Mouse (Mus musculus) activated CD4-positive, CD25-positive, alpha-beta regulatory T cell, adult 4 months (primary cell): ENCODE measurements around the gene Tmem161a. TPM values are rescaled to one million over a fixed set of nuclear protein-coding genes. Genes with fewer than 3 reads are reported as not detected.

Source experiments
- ATAC-seq: one replicate; pipeline ENCODE4 v1.8.0; 2017
- polyA plus RNA-seq, 2 experiments: library from polyadenylated mRNA; unstranded; fragments of 100-300 nt; shearing (Covaris generic); gene quantifications; one replicate each; pipeline ENCODE4 v1.2.1; 2017

The Tmem161a gene
- polyA plus RNA-seq, 2 experiments from 2014 or later = 17.4 to 27.3 TPM

DNA sequence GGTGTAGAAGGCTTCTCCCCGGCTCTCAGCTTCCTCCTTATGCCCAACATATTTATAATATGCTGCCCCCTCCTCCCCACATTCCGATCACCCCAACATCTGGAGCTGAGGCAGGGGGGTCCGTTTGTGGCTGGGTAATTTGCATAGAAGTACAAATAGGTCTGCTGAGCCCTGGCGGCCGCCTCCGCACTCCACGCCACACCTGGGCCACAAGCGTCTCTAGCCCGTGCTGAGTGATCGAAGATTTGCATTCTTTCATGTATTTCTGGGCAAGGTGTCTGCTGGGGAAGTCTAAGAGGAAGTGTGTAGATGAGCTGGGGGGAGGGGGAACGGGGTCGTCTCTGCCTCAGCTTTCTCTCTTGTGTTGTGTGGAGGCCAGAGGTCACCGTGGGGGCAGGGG is 12.1 kb upstream of the Tmem161a start:
- ATAC-seq = peak; percentile 50

- no peak for ATAC-seq
Measured at GRCm38 (mm10) chr8:70163316-70163715, 8.8 kb upstream of the Tmem161a start.

DNA sequence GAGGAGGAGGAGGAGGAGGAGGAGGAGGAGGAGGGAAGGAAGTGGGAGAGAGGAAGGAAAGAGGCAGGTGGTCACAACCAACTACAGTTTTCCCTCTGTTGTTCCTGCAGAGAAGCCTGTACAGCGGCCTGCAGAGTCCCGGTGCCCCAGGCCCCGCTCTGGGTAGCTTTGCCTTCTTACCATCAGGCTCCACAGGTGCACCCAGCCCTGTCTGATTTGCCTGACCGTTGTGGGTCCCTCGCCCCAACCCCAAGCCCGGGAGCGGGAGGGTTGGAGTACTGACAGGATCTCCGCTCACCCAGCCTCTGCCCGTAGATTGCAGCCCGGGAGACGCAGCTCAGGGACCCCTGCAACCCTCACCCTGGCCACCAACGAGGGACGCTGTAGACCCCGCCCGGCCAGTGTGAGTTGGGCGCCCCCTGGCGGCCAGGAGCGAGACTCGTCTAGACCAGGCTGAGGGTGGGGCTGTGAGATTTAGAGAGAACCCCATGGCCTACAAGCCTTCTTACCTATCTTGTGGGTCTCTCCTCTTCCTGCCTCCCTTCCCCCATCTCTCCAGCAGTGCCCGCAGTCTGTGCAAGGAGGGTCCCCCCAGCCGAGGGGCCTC is 5.5 kb upstream of the Tmem161a start:
- ATAC-seq = peak; percentile 75

- ATAC-seq = no peak
Measured at GRCm38 (mm10) chr8:70170116-70170515, 2.0 kb upstream of the Tmem161a start.

GRCm38 (mm10) chr8:70170748-70171147 is 1.4 kb upstream of the Tmem161a start:
- ATAC-seq = no peak

GRCm38 (mm10) chr8:70171240-70171639 is 916 bp upstream of the Tmem161a start:
- no peak for ATAC-seq

DNA sequence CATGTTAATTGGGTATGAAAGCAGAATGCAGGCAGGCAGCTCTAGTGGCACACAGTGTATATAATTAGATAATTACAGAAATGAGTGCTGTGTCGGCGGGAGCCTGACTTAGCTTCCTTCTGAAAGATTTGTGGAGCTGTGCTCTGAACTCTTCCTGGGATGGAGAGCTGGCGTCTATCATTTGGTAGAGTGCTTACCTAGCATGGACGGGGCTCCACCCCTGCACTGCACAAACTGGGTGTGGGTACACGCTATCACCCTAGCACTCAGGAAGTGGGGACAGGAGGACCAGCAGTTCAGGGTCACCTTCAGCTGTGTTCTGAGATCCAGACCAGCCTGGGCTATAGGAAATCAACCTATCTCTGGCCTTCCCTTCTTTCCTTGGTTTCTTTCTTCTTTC is 1.2 kb downstream of the Tmem161a start:
- no peak for ATAC-seq

DNA sequence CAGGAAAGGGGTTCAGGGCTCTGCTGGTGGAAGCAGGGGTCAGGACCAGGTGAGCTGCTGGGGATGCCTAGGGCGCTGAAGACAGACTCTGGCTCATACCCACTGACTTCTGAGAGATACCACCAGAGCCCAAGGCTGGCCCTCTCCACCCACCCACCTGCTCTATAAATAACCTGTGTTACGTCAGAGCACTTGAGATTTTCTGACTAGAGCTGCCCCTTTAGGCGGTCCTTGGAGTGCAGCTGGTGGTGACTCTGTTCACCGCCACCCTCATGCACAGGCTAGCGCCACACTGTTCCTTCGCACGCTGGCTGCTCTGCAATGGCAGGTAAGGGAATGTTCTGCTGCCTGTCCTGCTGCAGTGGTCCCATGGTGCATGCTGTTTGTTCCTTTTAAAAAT is 1.9 kb downstream of the Tmem161a start:
- ATAC-seq = no peak

DNA sequence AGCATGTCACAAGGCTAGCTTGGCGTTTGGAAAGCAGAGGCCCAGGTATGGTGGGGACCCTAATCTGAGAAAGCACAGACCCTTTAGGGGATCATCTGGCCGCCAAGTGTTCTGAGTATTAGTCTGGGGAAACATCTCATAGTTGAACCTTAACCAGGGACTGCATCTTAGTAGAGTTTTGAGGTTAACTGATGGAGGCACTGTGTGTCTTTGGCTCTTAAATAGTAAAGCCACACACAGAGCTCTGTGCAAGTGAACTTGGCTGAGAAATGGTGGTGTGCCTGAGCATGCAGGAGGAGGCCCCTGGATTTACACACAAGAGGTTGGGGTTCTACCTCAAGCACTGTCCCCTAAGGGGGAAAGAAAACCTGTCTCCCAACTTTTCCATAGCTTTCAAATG is 6.1 kb downstream of the Tmem161a start:
- ATAC-seq = no peak

DNA sequence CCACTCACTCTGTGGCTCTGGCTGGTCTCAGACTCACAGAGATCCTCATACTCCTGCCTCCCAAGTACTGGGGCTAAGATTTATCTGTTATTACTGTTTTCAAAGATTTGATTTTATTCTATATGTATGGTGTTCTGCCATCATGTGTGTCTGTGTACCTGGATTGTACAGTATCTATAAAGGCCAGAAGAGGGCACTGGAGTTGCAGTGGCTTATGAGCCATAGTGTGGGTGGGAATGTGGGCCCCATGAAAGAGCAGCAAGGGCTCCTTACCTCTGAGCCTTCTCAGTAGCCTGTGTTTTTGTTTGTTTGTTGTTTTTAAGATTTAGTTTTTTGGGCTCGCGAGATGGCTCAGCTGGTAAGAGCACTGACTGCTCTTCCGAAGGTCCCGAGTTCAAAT is 6.9 kb downstream of the Tmem161a start:
- no peak for ATAC-seq

DNA sequence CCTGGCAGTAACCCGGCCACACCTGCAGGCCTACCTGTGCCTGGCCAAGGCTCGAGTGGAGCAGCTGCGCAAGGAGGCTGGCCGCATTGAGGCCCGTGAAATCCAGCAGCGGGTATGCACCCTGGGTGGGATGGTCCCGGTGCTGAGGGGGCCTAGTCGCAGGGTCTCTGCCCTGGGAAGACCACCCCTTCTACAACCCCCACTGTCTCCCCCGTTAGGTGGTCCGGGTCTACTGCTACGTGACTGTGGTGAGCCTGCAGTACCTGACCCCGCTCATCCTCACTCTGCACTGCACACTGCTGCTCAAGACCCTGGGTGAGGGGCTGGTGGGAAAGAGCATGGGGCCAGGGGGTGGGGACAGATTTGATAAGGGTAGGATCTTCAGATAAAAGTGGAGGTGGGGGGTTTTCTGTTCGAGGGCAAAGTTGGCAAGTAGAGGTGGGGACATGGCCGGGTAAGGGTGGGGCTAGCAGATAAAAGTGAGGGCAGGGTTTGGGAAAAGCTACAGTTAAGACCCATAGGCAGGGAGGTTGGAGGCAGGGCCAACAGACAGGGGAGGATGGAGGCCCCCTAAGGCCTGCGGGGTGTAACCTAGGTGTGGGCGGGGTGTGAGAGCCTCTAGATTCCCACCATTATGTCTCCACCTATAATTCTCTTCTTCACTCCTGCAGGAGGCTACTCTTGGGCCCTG is 9.2 kb downstream of the Tmem161a start:
- ATAC-seq = no peak

DNA sequence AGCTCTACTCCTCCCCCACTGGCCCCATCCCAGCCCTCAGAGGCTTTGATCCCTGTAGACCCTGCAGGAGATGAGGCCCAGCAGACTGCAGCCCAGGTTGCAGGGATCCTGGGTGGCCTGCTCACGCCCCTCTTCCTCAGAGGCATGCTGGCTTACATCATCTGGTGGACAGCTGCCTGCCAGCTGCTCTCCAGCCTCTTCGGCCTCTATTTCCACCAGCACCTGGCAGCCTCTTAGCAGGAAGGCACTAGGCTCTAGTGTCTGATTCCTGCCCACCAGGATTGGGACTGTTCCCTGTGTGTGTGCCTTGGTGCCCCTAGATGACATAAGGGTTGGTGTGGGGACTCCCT is 9.7 kb downstream of the Tmem161a start:
- ATAC-seq = no peak

GRCm38 (mm10) chr8:70183194-70183593 is 11.0 kb downstream of the Tmem161a start:
- no peak for ATAC-seq

DNA sequence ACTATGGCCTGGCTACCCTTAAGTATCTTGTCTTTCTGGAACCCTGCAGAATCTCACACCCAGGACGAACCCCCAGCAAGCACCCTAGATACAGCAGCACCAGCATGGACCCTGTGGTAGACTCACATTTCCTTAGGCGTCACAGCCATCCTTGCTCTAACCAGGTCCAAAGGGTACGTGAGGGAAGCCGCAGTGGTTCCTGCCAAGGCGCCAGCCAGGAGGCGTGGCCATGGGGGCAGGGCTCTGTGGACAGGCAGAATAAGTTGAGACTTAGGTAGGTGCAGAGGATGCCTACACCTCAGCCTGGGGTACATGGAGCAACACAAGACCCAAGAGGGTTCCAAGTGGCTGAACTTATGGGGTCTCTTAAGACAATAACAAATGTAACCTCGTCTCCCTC is 16.6 kb downstream of the Tmem161a start:
- ATAC-seq = no peak

DNA sequence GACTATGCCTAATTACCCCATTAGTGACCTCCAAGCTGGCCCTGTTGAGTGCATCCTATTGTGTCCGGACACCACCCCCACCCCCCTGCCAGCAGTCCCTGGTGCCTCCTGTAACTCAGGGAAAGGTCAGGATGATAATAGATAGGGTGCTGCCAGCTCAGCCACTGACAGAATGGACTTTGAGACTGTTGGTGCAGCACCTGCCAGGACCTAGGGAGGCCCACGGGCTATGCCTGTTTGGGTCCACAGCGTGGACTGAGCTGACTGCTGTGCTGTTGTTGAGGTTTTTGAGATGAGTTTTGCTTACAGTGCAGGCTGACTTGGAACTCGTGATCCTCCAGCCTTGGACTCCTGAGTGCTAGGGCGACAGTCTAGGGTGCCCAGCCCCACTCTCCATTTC is 21.1 kb downstream of the Tmem161a start:
- no peak for ATAC-seq

DNA sequence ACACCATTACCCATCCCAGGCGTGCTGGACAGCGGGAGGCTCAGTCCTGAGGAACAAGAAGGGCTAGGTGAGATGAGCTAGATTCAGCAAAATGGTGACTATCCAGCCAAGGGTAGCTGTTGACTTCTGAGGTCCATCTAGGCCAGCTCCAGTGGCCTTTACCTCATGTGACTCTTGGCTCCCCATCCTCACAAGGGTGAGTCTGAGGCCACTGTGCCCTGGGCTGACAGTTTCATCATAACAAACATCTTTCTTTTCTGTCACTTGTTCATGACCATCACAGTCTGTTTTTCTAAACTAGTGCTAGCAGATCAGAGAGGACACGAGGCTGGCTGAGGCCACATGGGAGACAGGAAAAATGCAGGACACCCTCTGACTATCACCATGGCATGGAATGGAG is 22.0 kb downstream of the Tmem161a start:
- ATAC-seq = no peak

- ATAC-seq = no peak
Measured at GRCm38 (mm10) chr8:70195762-70196161, 23.6 kb downstream of the Tmem161a start.

GRCm38 (mm10) chr8:70197603-70198002 is 25.4 kb downstream of the Tmem161a start:
- no peak for ATAC-seq

- ATAC-seq = no peak
Measured at GRCm38 (mm10) chr8:70200098-70200681, 28.0 kb downstream of the Tmem161a start.

DNA sequence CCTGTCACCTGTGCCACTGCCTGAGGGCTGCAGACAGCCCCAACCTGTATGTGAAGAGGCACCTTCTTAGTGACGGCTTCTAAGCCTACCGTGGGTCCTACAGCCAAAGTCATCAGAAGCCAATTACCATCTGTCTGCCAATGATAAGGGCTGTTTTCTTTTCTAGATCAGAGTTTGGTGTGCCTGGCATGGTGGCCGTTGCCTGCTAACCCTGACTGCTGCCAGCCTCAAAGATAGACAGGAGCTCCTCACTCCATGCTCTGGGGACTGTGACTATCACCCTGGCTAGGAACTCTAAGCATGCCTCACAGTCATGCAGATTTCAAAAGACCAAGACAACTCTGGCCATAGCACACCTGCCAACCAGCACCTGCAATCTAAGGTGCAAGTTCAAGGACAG is 29.3 kb downstream of the Tmem161a start:
- no peak for ATAC-seq

- no peak for ATAC-seq
Measured at GRCm38 (mm10) chr8:70203072-70203471, 30.9 kb downstream of the Tmem161a start.

DNA sequence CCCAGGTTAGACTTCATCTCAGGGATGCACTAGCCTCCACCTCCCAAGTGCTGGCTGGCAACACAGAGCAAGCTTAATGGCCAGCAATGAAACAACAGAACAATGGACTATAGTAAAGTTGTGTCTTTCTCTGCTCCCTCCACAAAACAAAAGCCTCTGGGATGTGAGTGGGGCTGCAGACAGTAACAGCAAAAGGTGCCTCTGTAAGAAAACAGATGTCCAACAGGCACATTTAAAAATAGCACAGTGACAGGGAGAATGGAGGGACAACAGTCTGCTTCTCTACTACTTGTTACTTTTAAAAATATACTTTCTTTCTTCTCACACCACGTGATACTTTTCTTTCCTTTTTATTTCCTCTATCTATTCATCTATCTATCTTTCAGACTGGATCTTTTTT is 32.6 kb downstream of the Tmem161a start:
- ATAC-seq = no peak

GRCm38 (mm10) chr8:70208130-70208529 is 36.0 kb downstream of the Tmem161a start:
- ATAC-seq = no peak

GRCm38 (mm10) chr8:70210538-70210937 is 38.4 kb downstream of the Tmem161a start:
- ATAC-seq = no peak

GRCm38 (mm10) chr8:70211275-70211674 is 39.1 kb downstream of the Tmem161a start:
- no peak for ATAC-seq
